ENCODE assay signal across 9 mouse cellular contexts in genomic region chr2:101983082-101983852, GRCm38 (mm10).
DNase-seq lines count a peak whose midpoint lies in the region; ATAC-seq and TF ChIP-seq lines count a peak whose summit lies in the region.
"Had no signal": no experiment of that assay in that cellular context is flagged by ENCODE, and none has a peak within 500 bp of the region (broad histone marks: within the 10 kb centered on the region; RNA-seq: fewer than 3 reads in every experiment).

No protein-coding gene starts in this region.

- 24% methylated on average over 15 of the region's 15 CpGs for WGBS in midbrain, embryonic 14.5 days

- H3K9ac ChIP-seq in midbrain, embryonic 14.5 days (replicated peaks; ENCODE audit: low read length): no peak overlapping the region; the same call in 1 of the 2 replicates

- no peak overlapping the region for H3K4me3 ChIP-seq in left cerebral cortex, adult 2 months
- H3K4me3 ChIP-seq in midbrain, embryonic 14.5 days (replicated peaks; ENCODE audit: low read depth, low read length): no peak overlapping the region

- peak; percentile 52 for TF ChIP-seq CTCF in left cerebral cortex, adult 2 months (IDR thresholded peaks at IDR 0.05)

- peak; percentile 28 for DNase-seq in adrenal gland, postnatal 10 days
- DNase-seq in adrenal gland, postnatal 14 days: no peak
- DNase-seq in embryo, embryonic 10.5 days (ENCODE audit: low spot score): peak; percentile 53
- DNase-seq in heart, postnatal 14 days: peak; percentile 19 to 28
- DNase-seq in left cerebral cortex, adult 2 months (ENCODE audit: extremely low spot score in 1 of 2, low spot score in 2 of 2): peak; percentile 77 to 82
- DNase-seq in midbrain, embryonic 14.5 days: peak; percentile 53
- DNase-seq in thymus, postnatal 4 days: peak; percentile 73
- no peak for DNase-seq in adrenal gland, postnatal 36 days

- no peak overlapping the region for H3K4me2 ChIP-seq in midbrain, embryonic 14.5 days (ENCODE audit: low read length)

- peaks cover 54% of the 10 kb centered on the region for H3K4me1 ChIP-seq in midbrain, embryonic 14.5 days (ENCODE audit: control insufficient read depth, insufficient read depth, low read length)

- no peaks in the 10 kb centered on the region for H3K9me3 ChIP-seq in midbrain, embryonic 14.5 days (ENCODE audit: control insufficient read depth, low read length)

- intact Hi-C loops in heart, postnatal 14 days (cut with DNase I): no loop called here
- intact Hi-C loops in left cerebral cortex, adult 2 months (cut with DNase I): loop anchor here (1.0 to 5.0 kb wide), 3 partner anchors 49 to 469 kb away; partner anchors contain the start of gene Fjx1

- H3K36me3 ChIP-seq in midbrain, embryonic 14.5 days (ENCODE audit: control insufficient read depth, insufficient read depth, low read length): no peaks in the 10 kb centered on the region

- H3K27me3 ChIP-seq in midbrain, embryonic 14.5 days (ENCODE audit: control insufficient read depth, insufficient read depth, low read length): no peaks in the 10 kb centered on the region

- no peak for ATAC-seq in midbrain, embryonic 14.5 days (ENCODE audit: low FRiP score, low TSS enrichment)

- peak overlapping the region; percentile 42 for H3K27ac ChIP-seq in left cerebral cortex, adult 2 months
- peak overlapping the region; percentile 39; the same call in 1 of the 2 replicates for H3K27ac ChIP-seq in midbrain, embryonic 14.5 days (replicated peaks; ENCODE audit: low read depth, low read length)
- H3K27ac ChIP-seq: macrophage had no signal

Comparison
In these comparisons a context has a peak if more than half of its experiments do, and no peak if none do; other contexts are left out.
1. DNase-seq: peak in adrenal gland, postnatal 10 days (single experiment), embryo, embryonic 10.5 days (single experiment), heart, postnatal 14 days (2 of 2), left cerebral cortex, adult 2 months (2 of 2), midbrain, embryonic 14.5 days (single experiment) and thymus, postnatal 4 days (single experiment); none in adrenal gland, postnatal 14 days (single experiment) and adrenal gland, postnatal 36 days (0 of 2).